Mouse (Mus musculus): ENCODE results near the gene Sdc3.

DNA sequence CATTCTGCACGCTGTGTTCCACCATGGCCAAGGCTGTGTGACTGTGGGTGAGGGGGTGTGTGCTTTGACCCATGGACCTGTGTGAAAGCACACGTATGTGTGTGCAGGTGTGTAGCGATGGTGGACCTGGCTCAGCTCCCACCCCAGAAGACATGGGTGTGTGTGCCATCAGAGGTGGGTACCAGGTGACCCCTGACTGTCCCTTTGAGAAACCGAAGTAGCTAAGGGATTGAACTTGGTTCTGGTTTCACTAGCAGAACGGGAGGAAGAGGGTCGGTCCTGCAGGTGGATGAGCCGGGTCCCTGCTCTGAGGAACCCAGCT is 804 bp downstream of the Sdc3 start:
- no peak for TF ChIP-seq CTCF (IDR thresholded peaks at IDR 0.05; ENCODE audit: low read depth)
- no peak for TF ChIP-seq EP300 (IDR thresholded peaks at IDR 0.05; ENCODE audit: low read depth)
